Mouse (Mus musculus) embryonic facial prominence, embryonic 12.5 days (tissue): ENCODE data around the gene Plcb1. TPM values are rescaled to one million over a fixed set of nuclear protein-coding genes. Genes with fewer than 3 reads are reported as not detected.
A peak's percentile ranks its signal among the peaks of the same experiment; 100 is the strongest.

Experiments
- ATAC-seq: fragments of 200-750 bp; cut with Nextera tagmentation; 2 replicates; pipeline ENCODE4 v1.8.0; 2017; ENCODE audit not compliant: insufficient number of reproducible peaks, insufficient read depth, low FRiP score, low TSS enrichment
- H3K27ac ChIP-seq: fragments of 300-500 bp; sonication (generic); 2 replicates; pipeline ENCODE4 v1.5.1; 2016; ENCODE audit warnings: mild to moderate bottlenecking
- H3K27me3 ChIP-seq: fragments of 300-500 bp; sonication (generic); 2 replicates; pipeline ENCODE4 v1.6.1; 2016; ENCODE audit warnings: mild to moderate bottlenecking, moderate library complexity
- H3K36me3 ChIP-seq: fragments of 300-500 bp; sonication (generic); 2 replicates; pipeline ENCODE4 v1.6.1; 2016; ENCODE audit warnings: mild to moderate bottlenecking
- H3K4me1 ChIP-seq: fragments of 300-500 bp; sonication (generic); 2 replicates; pipeline ENCODE4 v1.6.1; 2016
- H3K4me2 ChIP-seq: fragments of 300-500 bp; sonication (generic); replicated peaks from 2 replicates; pipeline ENCODE4 v1.6.1; 2016; ENCODE audit warnings: mild to moderate bottlenecking, moderate library complexity
- H3K4me3 ChIP-seq: fragments of 300-500 bp; sonication (generic); 2 replicates; pipeline ENCODE4 v1.5.1; 2016; ENCODE audit warnings: mild to moderate bottlenecking
- H3K9ac ChIP-seq: fragments of 300-500 bp; sonication (generic); 2 replicates; pipeline ENCODE4 v1.6.1; 2016; ENCODE audit warnings: mild to moderate bottlenecking, moderate library complexity
- H3K9me3 ChIP-seq: fragments of 300-500 bp; sonication (generic); 2 replicates; pipeline ENCODE4 v1.6.1; 2016; ENCODE audit warnings: mild to moderate bottlenecking, moderate library complexity
- WGBS: fragments of 180-500 bp; shearing (Covaris S2); methylation state at CpG from one replicate; pipeline ENCODE4 v1.1.7; 2016; 5-methylcytosine and 5-hydroxymethylcytosine counted together
- polyA plus RNA-seq: library from polyadenylated mRNA; unstranded; fragments of >200 nt; fragmentation: Nextera tagmentation; extraction: Ambion mirVana; gene quantifications from 2 replicates; pipeline ENCODE4 v1.2.1, GENCODE M21; 2016

Gene Plcb1
- polyA plus RNA-seq, 1 experiment from 2014 or later: 16.5 TPM

- Histone ChIP-seq H3K27me3 (no peaks in the 10 kb centered on the region), H3K36me3 (no peaks in the 10 kb centered on the region), H3K9me3 (no peaks in the 10 kb centered on the region), H3K4me2 (no peak overlapping the region), H3K9ac (no peak overlapping the region), H3K4me3 (no peak overlapping the region), H3K4me1 (no peaks in the 10 kb centered on the region), H3K27ac (no peak overlapping the region)
- 76% methylated on average over 1 of the region's 1 CpGs for WGBS
- no peak for ATAC-seq
Measured at GRCm38 (mm10) chr2:135101943-135102342, 316.1 kb downstream of the Plcb1 start.

DNA sequence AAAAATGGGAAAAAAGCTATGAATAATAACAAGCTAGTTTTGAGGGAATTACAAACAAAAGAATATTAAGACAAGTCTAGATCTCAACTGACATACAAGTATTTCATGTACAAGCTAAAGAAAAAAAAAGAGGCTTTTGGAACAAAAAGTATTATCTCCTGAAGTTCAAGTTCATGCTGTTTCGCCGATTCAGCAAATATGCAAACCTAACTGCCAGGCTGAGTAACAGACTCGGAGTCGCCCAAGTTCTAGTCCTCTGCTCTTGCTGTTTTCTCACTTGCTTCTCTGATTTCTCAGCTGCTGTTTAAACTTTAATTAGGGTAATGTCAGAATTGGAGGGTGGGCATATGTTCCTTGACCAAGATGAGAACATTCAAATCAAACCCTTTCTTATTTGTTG, 320.8 kb downstream of the Plcb1 start:
- ATAC-seq: no peak
- H3K4me3 ChIP-seq: no peak overlapping the region
- WGBS: 93% methylated on average over 4 of the region's 4 CpGs
- no peaks in the 10 kb centered on the region for H3K9me3 ChIP-seq
- no peak overlapping the region for H3K27ac ChIP-seq
- no peak overlapping the region for H3K9ac ChIP-seq
- no peak overlapping the region for H3K4me2 ChIP-seq
- H3K27me3 ChIP-seq: no peaks in the 10 kb centered on the region
- H3K36me3 ChIP-seq: no peaks in the 10 kb centered on the region
- no peaks in the 10 kb centered on the region for H3K4me1 ChIP-seq

DNA sequence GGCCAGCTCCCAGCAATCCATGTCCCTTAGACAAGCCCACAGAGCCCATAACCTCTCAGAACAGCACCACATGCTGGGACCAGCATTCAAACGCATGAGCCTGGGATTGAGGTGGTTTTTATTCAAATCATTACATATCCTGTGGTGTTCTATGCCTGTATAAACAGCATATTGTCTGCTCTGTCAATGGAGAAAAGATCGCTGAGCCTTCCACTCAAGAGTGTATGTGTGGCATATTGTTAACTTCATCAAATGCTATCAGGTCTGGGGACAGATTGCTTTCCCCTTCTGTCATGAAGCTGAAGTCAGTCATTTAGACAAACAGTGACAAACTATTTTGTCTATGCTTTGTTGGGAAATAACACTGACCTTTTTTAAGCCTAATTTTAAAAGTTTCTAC, 322.7 kb downstream of the Plcb1 start:
- H3K4me2 ChIP-seq: no peak overlapping the region
- H3K36me3 ChIP-seq: no peaks in the 10 kb centered on the region
- no peak overlapping the region for H3K9ac ChIP-seq
- H3K27ac ChIP-seq: no peak overlapping the region
- H3K27me3 ChIP-seq: no peaks in the 10 kb centered on the region
- H3K4me1 ChIP-seq: no peaks in the 10 kb centered on the region
- no peaks in the 10 kb centered on the region for H3K9me3 ChIP-seq
- H3K4me3 ChIP-seq: no peak overlapping the region
- WGBS: 64% methylated on average over 2 of the region's 2 CpGs
- no peak for ATAC-seq

GRCm38 (mm10) chr2:135114501-135115128, 328.7 kb downstream of the Plcb1 start:
- no peak for ATAC-seq
- Histone ChIP-seq H3K9me3 (no peaks in the 10 kb centered on the region), H3K4me1 (no peaks in the 10 kb centered on the region), H3K4me2 (no peak overlapping the region), H3K27ac (no peak overlapping the region), H3K27me3 (no peaks in the 10 kb centered on the region), H3K4me3 (no peak overlapping the region), H3K9ac (no peak overlapping the region), H3K36me3 (no peaks in the 10 kb centered on the region)
- 82% methylated on average over 3 of the region's 3 CpGs for WGBS

- H3K4me3 ChIP-seq: no peak overlapping the region
- WGBS: 83% methylated on average over 4 of the region's 4 CpGs
- H3K36me3 ChIP-seq: no peaks in the 10 kb centered on the region
- H3K27ac ChIP-seq: no peak overlapping the region
- no peak overlapping the region for H3K4me2 ChIP-seq
- no peak overlapping the region for H3K9ac ChIP-seq
- no peak for ATAC-seq
- H3K9me3 ChIP-seq: no peaks in the 10 kb centered on the region
- H3K4me1 ChIP-seq: no peaks in the 10 kb centered on the region
- H3K27me3 ChIP-seq: no peaks in the 10 kb centered on the region
Measured at GRCm38 (mm10) chr2:135123057-135123456, 337.2 kb downstream of the Plcb1 start.

GRCm38 (mm10) chr2:135123695-135124343, 338.0 kb downstream of the Plcb1 start:
- H3K4me3 ChIP-seq: no peak overlapping the region
- H3K36me3 ChIP-seq: no peaks in the 10 kb centered on the region
- H3K9me3 ChIP-seq: no peaks in the 10 kb centered on the region
- WGBS: 81% methylated on average over 4 of the region's 4 CpGs
- H3K4me2 ChIP-seq: no peak overlapping the region
- H3K27me3 ChIP-seq: no peaks in the 10 kb centered on the region
- H3K27ac ChIP-seq: no peak overlapping the region
- H3K9ac ChIP-seq: no peak overlapping the region
- ATAC-seq: no peak; the same call in 1 of the 2 replicates
- H3K4me1 ChIP-seq: no peaks in the 10 kb centered on the region

GRCm38 (mm10) chr2:135140576-135140975, 354.7 kb downstream of the Plcb1 start:
- Histone ChIP-seq H3K9me3 (no peaks in the 10 kb centered on the region), H3K4me3 (no peak overlapping the region), H3K27me3 (no peaks in the 10 kb centered on the region), H3K27ac (no peak overlapping the region), H3K36me3 (no peaks in the 10 kb centered on the region), H3K4me1 (peaks cover 7% of the 10 kb centered on the region; the same call in 1 of the 2 replicates), H3K9ac (no peak overlapping the region), H3K4me2 (peak overlapping the region; percentile 32; the same call in 1 of the 2 replicates)
- ATAC-seq: no peak
- 5% methylated on average over 8 of the region's 8 CpGs for WGBS

- ATAC-seq: no peak
- 73% methylated on average over 7 of the region's 7 CpGs for WGBS
- Histone ChIP-seq H3K4me2 (no peak overlapping the region), H3K27ac (no peak overlapping the region), H3K9me3 (no peaks in the 10 kb centered on the region), H3K4me1 (peaks cover 11% of the 10 kb centered on the region; the same call in 1 of the 2 replicates), H3K9ac (no peak overlapping the region), H3K36me3 (no peaks in the 10 kb centered on the region), H3K4me3 (no peak overlapping the region), H3K27me3 (no peaks in the 10 kb centered on the region)
Measured at GRCm38 (mm10) chr2:135152289-135152688, 366.4 kb downstream of the Plcb1 start.

DNA sequence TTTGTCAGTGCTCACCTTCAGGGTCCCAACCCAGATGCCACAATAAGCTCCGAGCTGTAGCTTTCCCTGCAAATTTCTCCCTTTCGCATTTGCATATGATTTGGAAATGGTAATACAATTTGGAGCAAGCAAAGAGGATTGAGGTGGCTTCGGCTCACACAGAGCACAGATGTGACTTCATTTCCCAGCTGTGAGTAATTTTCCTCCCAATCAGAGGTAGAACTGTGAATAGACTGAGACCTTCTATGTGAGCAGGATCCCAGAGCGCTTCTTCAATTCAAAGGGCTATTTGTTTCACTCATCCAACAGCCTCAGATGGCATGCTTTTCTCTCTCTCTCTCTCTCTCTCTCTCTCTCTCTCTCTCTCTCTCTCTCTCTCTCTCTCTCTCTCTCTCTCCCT, 367.4 kb downstream of the Plcb1 start:
- H3K9me3 ChIP-seq: no peaks in the 10 kb centered on the region
- H3K36me3 ChIP-seq: no peaks in the 10 kb centered on the region
- no peak overlapping the region for H3K4me3 ChIP-seq
- no peak overlapping the region for H3K4me2 ChIP-seq
- H3K9ac ChIP-seq: no peak overlapping the region
- no peak overlapping the region for H3K27ac ChIP-seq
- no peak for ATAC-seq
- H3K27me3 ChIP-seq: no peaks in the 10 kb centered on the region
- peaks cover 11% of the 10 kb centered on the region; the same call in 1 of the 2 replicates for H3K4me1 ChIP-seq
- 52% methylated on average over 4 of the region's 4 CpGs for WGBS

DNA sequence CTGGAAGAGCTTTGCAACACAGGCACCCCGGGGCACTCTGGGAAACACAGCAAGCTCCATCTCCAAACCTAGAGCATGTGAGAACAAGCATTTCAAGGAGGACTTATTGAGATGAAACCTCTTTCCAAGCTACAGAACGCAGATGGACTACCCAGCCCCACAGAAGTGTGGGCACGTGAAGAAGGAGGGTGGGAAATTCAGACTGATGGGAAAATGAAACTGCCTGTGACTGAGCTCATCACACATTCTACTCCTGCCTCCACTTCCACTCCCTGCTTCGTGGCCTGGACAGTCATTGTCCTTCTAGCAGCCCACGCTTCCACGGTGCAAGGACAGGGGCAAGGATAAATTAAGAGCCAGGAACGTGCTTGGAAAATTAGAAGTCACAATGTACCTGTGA, 370.2 kb downstream of the Plcb1 start:
- peaks cover 11% of the 10 kb centered on the region; the same call in 1 of the 2 replicates for H3K4me1 ChIP-seq
- no peaks in the 10 kb centered on the region for H3K9me3 ChIP-seq
- H3K4me3 ChIP-seq: no peak overlapping the region
- ATAC-seq: no peak
- no peak overlapping the region for H3K27ac ChIP-seq
- H3K27me3 ChIP-seq: no peaks in the 10 kb centered on the region
- H3K4me2 ChIP-seq: no peak overlapping the region
- H3K9ac ChIP-seq: no peak overlapping the region
- no peaks in the 10 kb centered on the region for H3K36me3 ChIP-seq
- 82% methylated on average over 7 of the region's 7 CpGs for WGBS

GRCm38 (mm10) chr2:135157961-135158360, 372.1 kb downstream of the Plcb1 start:
- no peak for ATAC-seq
- Histone ChIP-seq H3K4me2 (no peak overlapping the region), H3K9ac (no peak overlapping the region), H3K27ac (no peak overlapping the region), H3K27me3 (no peaks in the 10 kb centered on the region), H3K9me3 (no peaks in the 10 kb centered on the region), H3K4me3 (no peak overlapping the region), H3K36me3 (no peaks in the 10 kb centered on the region), H3K4me1 (peaks cover 8% of the 10 kb centered on the region; the same call in 1 of the 2 replicates)
- WGBS: 94% methylated on average over 2 of the region's 2 CpGs

DNA sequence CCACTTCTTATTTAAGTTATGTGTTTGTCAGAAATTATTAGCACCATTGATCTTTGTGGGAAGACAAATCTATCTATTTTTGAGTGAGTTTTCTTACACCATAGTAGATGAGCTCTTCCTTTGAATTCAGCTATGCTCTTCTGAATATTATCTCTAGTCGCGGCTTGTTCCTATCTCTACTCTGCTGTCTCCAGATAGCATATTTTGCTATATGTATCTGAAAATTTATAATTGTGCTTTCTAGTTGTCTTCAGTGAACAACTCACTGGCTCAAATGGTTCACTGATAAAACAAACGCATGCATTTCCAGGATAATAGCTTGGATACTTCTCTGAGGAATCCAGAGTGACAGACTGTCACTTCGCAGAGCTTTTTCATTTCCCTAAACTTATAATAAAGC, 375.8 kb downstream of the Plcb1 start:
- H3K4me2 ChIP-seq: no peak overlapping the region
- no peaks in the 10 kb centered on the region for H3K9me3 ChIP-seq
- H3K27me3 ChIP-seq: no peaks in the 10 kb centered on the region
- no peaks in the 10 kb centered on the region for H3K36me3 ChIP-seq
- no peak overlapping the region for H3K4me3 ChIP-seq
- H3K9ac ChIP-seq: no peak overlapping the region
- H3K27ac ChIP-seq: no peak overlapping the region
- H3K4me1 ChIP-seq: no peaks in the 10 kb centered on the region
- WGBS: 88% methylated on average over 4 of the region's 4 CpGs
- ATAC-seq: no peak
